Mouse (Mus musculus) heart, embryonic 13.5 days (tissue): ENCODE results near the gene Mlec. TPM values are rescaled to one million over a fixed set of nuclear protein-coding genes. Genes with fewer than 3 reads are reported as not detected.

Experiments
- ATAC-seq: fragments of 200-750 bp; cut with Nextera tagmentation; 2 replicates; pipeline ENCODE4 v1.8.0; 2017; ENCODE audit warnings: moderate TSS enrichment; ENCODE audit not compliant: insufficient number of reproducible peaks, low FRiP score, low TSS enrichment; ENCODE audit errors: extremely low read depth
- H3K27ac ChIP-seq: fragments of 300-500 bp; sonication (generic); replicated peaks from 2 replicates; pipeline ENCODE4 v1.5.1; 2015; ENCODE audit warnings: moderate library complexity, mild to moderate bottlenecking, inconsistent platforms
- H3K27me3 ChIP-seq: fragments of 300-500 bp; sonication (generic); replicated peaks from 2 replicates; pipeline ENCODE4 v1.6.1; 2015; ENCODE audit warnings: mild to moderate bottlenecking, inconsistent platforms
- H3K36me3 ChIP-seq: fragments of 300-500 bp; sonication (generic); 2 replicates; pipeline ENCODE4 v1.6.1; 2015; ENCODE audit warnings: mild to moderate bottlenecking, inconsistent platforms
- H3K4me1 ChIP-seq: fragments of 300-500 bp; sonication (generic); 2 replicates; pipeline ENCODE4 v1.6.1; 2015; ENCODE audit warnings: inconsistent platforms
- H3K4me2 ChIP-seq: fragments of 300-500 bp; sonication (generic); 2 replicates; pipeline ENCODE4 v1.6.1; 2015; ENCODE audit warnings: inconsistent platforms, mild to moderate bottlenecking, moderate library complexity
- H3K4me3 ChIP-seq: fragments of 300-500 bp; sonication (generic); 2 replicates; pipeline ENCODE4 v1.5.1; 2015; ENCODE audit warnings: moderate library complexity, mild to moderate bottlenecking, inconsistent platforms
- H3K9ac ChIP-seq: fragments of 300-500 bp; sonication (generic); 2 replicates; pipeline ENCODE4 v1.6.1; 2015; ENCODE audit warnings: inconsistent platforms, mild to moderate bottlenecking, moderate library complexity
- H3K9me3 ChIP-seq: fragments of 300-500 bp; sonication (generic); 2 replicates; pipeline ENCODE4 v1.6.1; 2016; ENCODE audit warnings: inconsistent platforms
- WGBS: fragments of 180-500 bp; shearing (Covaris S2); methylation state at CpG from one replicate; pipeline ENCODE4 v1.1.7; 2015; ENCODE audit warnings: mixed read lengths; 5-methylcytosine and 5-hydroxymethylcytosine counted together
- polyA plus RNA-seq: library from polyadenylated mRNA; unstranded; fragments of >200 nt; fragmentation: Nextera tagmentation; extraction: Ambion mirVana; gene quantifications from 2 replicates; pipeline ENCODE4 v1.2.1, GENCODE M21; 2015

The Mlec gene
- polyA plus RNA-seq, 1 experiment from 2014 or later, result 65.8 TPM

GRCm38 (mm10) chr5:115148378-115148777 is 9.6 kb downstream of the Mlec start:
- Histone ChIP-seq H3K36me3 (peaks cover 84% of the 10 kb centered on the region), H3K4me3 (no peak overlapping the region), H3K9ac (no peak overlapping the region), H3K4me1 (peaks cover 26% of the 10 kb centered on the region), H3K27ac (no peak overlapping the region), H3K9me3 (no peaks in the 10 kb centered on the region), H3K27me3 (no peaks in the 10 kb centered on the region), H3K4me2 (no peak overlapping the region)
- no peak for ATAC-seq
- 81% methylated on average over 8 of the region's 8 CpGs for WGBS

DNA sequence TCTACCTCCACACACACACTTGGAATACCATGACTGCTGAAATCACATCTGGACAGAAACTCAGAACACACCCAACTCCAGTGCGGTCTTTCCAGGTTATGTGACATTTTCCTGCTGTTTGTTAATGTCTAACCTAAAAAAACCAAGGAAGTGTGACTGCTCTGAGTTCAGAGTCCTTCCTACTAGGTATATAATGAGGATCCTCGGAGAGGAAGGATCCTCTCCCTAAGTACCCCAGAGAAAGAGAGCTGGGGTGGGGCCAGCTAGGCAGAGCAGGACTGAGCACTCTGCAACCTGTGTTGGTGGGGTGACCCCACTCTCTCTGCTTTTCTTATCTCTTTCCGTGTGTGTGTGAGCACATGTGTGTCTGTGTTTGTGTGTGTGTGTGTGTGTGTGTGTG is 10.6 kb downstream of the Mlec start:
- Histone ChIP-seq H3K4me2 (no peak overlapping the region), H3K9me3 (no peaks in the 10 kb centered on the region), H3K27ac (no peak overlapping the region), H3K36me3 (peaks cover 82% of the 10 kb centered on the region), H3K4me1 (peaks cover 16% of the 10 kb centered on the region), H3K9ac (no peak overlapping the region), H3K4me3 (no peak overlapping the region), H3K27me3 (no peaks in the 10 kb centered on the region)
- no peak for ATAC-seq
- WGBS, result 81% methylated on average over 3 of the region's 3 CpGs

DNA sequence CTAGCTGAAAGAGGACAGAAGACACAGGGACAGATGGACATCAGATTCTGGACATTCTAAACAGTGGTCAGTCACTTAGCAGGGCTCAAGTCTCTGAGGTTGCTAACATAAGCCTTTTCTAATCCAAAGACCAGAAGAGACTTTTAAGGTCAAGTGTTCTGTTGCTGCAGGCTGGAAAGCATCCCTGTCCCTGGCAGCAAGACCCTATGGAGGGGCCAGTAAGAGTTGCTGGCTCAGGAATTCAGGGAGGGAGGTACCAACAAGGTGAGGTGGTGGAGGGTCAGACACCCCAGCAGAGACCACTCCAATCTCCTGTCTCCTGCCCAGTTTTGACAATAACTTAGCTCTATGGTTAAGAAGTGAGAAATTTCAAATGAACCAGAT is 11.2 kb downstream of the Mlec start:
- peaks cover 89% of the 10 kb centered on the region for H3K36me3 ChIP-seq
- H3K4me1 ChIP-seq, result peaks cover 9% of the 10 kb centered on the region
- H3K27me3 ChIP-seq, result no peaks in the 10 kb centered on the region
- no peak for ATAC-seq
- H3K9ac ChIP-seq, result no peak overlapping the region
- H3K9me3 ChIP-seq, result no peaks in the 10 kb centered on the region
- H3K4me2 ChIP-seq, result no peak overlapping the region
- H3K4me3 ChIP-seq, result no peak overlapping the region
- no peak overlapping the region for H3K27ac ChIP-seq

- Histone ChIP-seq H3K9ac (no peak overlapping the region), H3K4me1 (peaks cover 4% of the 10 kb centered on the region), H3K4me3 (no peak overlapping the region), H3K9me3 (no peaks in the 10 kb centered on the region), H3K27ac (no peak overlapping the region), H3K36me3 (peaks cover 86% of the 10 kb centered on the region), H3K27me3 (no peaks in the 10 kb centered on the region), H3K4me2 (no peak overlapping the region)
- 73% methylated on average over 6 of the region's 6 CpGs for WGBS
- no peak for ATAC-seq
Observed at GRCm38 (mm10) chr5:115145976-115146746, 11.8 kb downstream of the Mlec start.

- Histone ChIP-seq H3K4me2 (no peak overlapping the region), H3K9ac (no peak overlapping the region), H3K36me3 (peaks cover 79% of the 10 kb centered on the region), H3K27ac (no peak overlapping the region), H3K9me3 (no peaks in the 10 kb centered on the region), H3K4me3 (no peak overlapping the region), H3K27me3 (no peaks in the 10 kb centered on the region), H3K4me1 (no peaks in the 10 kb centered on the region)
- no peak for ATAC-seq
- WGBS, result 72% methylated on average over 11 of the region's 11 CpGs
Observed at GRCm38 (mm10) chr5:115145253-115145968, 12.6 kb downstream of the Mlec start.

DNA sequence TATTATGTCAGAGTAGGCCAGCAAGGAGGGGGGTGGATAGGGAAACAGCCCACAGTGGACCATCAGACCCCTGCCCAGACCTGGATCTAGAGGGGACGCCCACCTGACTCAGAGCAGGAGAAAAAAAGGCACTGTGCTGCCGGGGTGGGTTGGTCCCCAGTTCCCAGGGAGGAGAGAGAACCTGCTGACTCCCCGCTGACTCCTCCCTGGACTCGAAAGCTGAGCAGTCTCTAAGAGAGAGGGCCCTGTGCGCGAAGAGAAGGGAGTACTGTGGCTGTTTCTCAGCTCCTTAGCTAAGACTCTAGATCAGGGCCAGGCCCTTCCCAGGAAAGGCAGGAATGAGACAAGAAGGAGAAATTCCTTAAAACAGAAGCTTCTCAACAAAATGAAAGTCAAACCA is 13.5 kb downstream of the Mlec start:
- H3K4me3 ChIP-seq, result no peak overlapping the region
- WGBS, result 70% methylated on average over 6 of the region's 6 CpGs
- peaks cover 4% of the 10 kb centered on the region; the same call in 1 of the 2 replicates for H3K4me1 ChIP-seq
- no peak for ATAC-seq
- H3K9ac ChIP-seq, result no peak overlapping the region
- no peaks in the 10 kb centered on the region for H3K27me3 ChIP-seq
- peaks cover 69% of the 10 kb centered on the region for H3K36me3 ChIP-seq
- no peak overlapping the region for H3K27ac ChIP-seq
- no peak overlapping the region for H3K4me2 ChIP-seq
- H3K9me3 ChIP-seq, result no peaks in the 10 kb centered on the region

DNA sequence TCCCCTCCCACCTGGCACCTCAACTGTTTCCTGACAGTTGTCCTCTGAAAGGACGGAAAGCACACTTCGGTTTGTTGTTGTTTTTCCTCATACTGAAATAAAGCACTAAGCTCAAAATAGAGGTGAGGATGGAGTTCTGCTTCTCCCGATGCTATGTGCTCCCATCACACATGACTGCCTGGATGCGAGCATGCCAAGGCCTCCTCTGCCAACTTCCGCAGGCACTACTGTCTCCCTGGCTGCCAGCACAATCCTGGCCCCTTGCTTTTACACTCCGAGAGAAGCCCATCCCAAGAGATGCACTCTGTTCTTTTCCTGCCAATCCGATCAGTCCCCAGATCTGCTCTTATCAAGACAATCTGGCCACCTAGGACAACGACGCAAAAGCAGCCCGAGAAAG is 14.4 kb downstream of the Mlec start:
- H3K9me3 ChIP-seq, result no peaks in the 10 kb centered on the region
- no peak overlapping the region for H3K27ac ChIP-seq
- H3K27me3 ChIP-seq, result no peaks in the 10 kb centered on the region
- no peak overlapping the region for H3K4me3 ChIP-seq
- H3K4me2 ChIP-seq, result no peak overlapping the region
- H3K9ac ChIP-seq, result no peak overlapping the region
- ATAC-seq, result no peak
- peaks cover 4% of the 10 kb centered on the region; the same call in 1 of the 2 replicates for H3K4me1 ChIP-seq
- 68% methylated on average over 10 of the region's 10 CpGs for WGBS
- H3K36me3 ChIP-seq, result peaks cover 61% of the 10 kb centered on the region

DNA sequence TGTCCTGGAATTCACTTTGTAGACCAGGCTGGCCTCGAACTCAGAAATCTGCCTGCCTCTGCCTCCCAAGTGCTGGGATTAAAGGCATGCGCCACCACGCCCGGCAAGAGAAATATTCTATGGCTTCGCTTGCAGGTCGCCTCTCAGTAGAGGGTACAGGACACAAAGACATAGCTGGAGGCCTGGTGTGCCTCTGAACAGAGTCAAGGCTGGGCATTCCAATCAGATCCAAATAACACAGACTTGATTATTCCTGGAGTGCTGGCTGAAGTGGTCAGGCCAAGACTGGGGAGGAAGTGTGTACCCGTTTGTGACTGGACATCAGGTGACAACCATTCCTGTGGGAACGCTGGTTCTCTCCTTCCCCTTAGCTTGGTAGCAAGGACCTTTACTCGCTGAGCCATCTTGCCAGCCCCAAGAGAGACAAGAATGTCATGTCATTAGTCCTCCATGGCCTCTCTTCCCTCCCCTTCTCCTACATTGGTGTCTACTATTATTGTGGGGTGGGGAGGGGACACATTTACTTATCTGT is 15.7 kb downstream of the Mlec start:
- Histone ChIP-seq H3K9ac (no peak overlapping the region), H3K27ac (no peak overlapping the region), H3K4me2 (no peak overlapping the region), H3K36me3 (peaks cover 48% of the 10 kb centered on the region), H3K4me1 (peaks cover 4% of the 10 kb centered on the region; the same call in 1 of the 2 replicates), H3K27me3 (peaks cover 7% of the 10 kb centered on the region; the same call in 1 of the 2 replicates), H3K4me3 (no peak overlapping the region), H3K9me3 (no peaks in the 10 kb centered on the region)
- 85% methylated on average over 9 of the region's 9 CpGs for WGBS
- ATAC-seq, result no peak

DNA sequence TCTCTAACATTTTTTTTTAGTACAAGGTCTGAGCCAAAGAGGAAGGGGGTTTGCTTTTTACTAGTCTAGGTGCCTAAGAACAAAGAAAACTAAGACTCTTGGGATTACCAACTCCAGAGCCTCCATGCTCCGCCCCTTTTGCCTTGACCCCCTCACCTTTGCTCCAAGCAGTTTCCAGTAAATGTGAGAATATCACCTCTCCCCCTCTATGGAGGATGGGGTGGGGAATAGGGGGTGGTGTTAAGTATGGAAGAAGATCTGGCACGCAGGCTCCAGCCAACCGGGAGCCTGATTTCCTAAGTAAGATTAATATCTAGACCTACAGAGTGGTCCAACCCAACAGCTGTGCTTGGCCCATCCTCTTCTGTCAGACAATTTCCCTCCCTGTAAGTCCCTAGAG is 17.3 kb downstream of the Mlec start:
- Histone ChIP-seq H3K27me3 (peaks cover 9% of the 10 kb centered on the region; the same call in 1 of the 2 replicates), H3K4me2 (no peak overlapping the region), H3K27ac (no peak overlapping the region), H3K9me3 (no peaks in the 10 kb centered on the region), H3K4me3 (no peak overlapping the region), H3K36me3 (peaks cover 33% of the 10 kb centered on the region), H3K4me1 (peaks cover 4% of the 10 kb centered on the region; the same call in 1 of the 2 replicates), H3K9ac (no peak overlapping the region)
- no peak for ATAC-seq
- 74% methylated on average over 3 of the region's 3 CpGs for WGBS

GRCm38 (mm10) chr5:115139124-115139523 is 18.9 kb downstream of the Mlec start:
- Histone ChIP-seq H3K27me3 (peaks cover 9% of the 10 kb centered on the region; the same call in 1 of the 2 replicates), H3K9me3 (no peaks in the 10 kb centered on the region), H3K36me3 (peaks cover 17% of the 10 kb centered on the region), H3K4me1 (peaks cover 5% of the 10 kb centered on the region), H3K4me3 (no peak overlapping the region), H3K4me2 (no peak overlapping the region), H3K27ac (no peak overlapping the region), H3K9ac (no peak overlapping the region)
- no peak for ATAC-seq
- 69% methylated on average over 4 of the region's 4 CpGs for WGBS

DNA sequence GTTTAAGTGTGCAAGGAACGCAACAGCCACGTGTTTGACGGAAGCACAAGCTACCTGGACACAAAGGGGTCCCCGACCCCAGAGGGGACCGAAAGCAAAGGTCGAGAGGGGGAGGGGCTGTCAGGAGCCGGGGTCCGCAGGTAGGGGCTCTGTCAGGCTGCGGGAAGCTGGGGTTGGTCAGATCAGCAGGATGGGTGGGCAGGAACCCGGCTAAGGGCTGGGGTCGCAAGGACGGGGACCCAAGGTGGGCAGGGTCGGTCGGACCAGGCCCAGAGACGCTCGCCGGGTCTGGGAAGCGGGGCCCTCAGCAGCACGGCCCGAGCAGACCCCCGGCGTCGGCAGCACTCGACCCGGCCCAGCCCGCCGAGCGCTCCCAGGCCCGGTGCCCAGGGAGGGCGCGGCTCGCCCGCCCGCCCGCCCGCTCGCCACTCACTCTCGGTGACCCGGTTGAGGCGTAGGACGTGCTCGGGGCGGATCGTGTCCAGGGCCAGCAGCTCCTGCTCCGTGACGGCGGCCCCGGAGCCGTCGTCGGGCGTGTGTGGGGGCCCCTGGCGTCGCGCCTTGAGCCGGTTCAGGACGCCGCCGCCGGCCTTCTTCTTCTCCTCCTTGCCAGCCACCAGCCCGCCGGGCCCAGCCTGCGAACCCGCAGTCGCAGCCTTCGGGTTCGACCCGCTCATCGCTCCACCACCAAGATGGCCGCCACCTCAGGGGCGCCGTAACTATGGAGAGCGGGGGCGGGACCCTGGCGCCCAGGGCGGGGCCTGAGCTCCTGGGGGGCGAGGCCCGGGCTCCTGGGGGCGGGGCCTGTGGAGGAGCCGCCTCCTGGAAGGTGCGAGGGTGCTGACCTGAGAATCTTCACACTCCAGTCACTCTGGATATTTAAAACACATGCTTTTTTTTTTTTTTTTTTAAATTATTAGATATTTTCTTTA is 23.5 kb downstream of the Mlec start, which contains the start of gene Unc119b:
Gene Unc119b, minus strand, starts transcription at position 742 of the 932 bp plus-strand sequence.
- H3K4me2 ChIP-seq, result peak within 1 kb of the TSS; percentile 73
- H3K27ac ChIP-seq, result 0 out of 2 replicates have a peak within 1 kb of the TSS, but pooled peaks have one; percentile 13
- peaks cover 16% of the 10 kb centered on the region for H3K36me3 ChIP-seq
- H3K4me1 ChIP-seq, result peaks cover 19% of the 10 kb centered on the region
- peak within 1 kb of the TSS; percentile 82 for H3K4me3 ChIP-seq
- peak within 1 kb of the TSS; percentile 87 for H3K9ac ChIP-seq
- WGBS, result under 1% methylated on average over 81 of the region's 81 CpGs
- peaks cover 9% of the 10 kb centered on the region; the same call in 1 of the 2 replicates for H3K27me3 ChIP-seq
- no peaks in the 10 kb centered on the region for H3K9me3 ChIP-seq
- peak; percentile 95 for ATAC-seq
